Mouse (Mus musculus): ENCODE results near the gene Wipf2.

Gene Wipf2

GRCm38 (mm10) chr11:98942923-98943641, 79.6 kb downstream of the Wipf2 start:
- DNase-seq (ENCODE audit: low spot score in 2 of 2), result peak; percentile 29

- DNase-seq (ENCODE audit: low spot score in 2 of 2), result peak; percentile 16 to 31
Measured at GRCm38 (mm10) chr11:98943741-98944461, 80.5 kb downstream of the Wipf2 start.

GRCm38 (mm10) chr11:98944897-98945604, 81.6 kb downstream of the Wipf2 start:
- no peak for DNase-seq (ENCODE audit: low spot score in 2 of 2)

- no peak for DNase-seq (ENCODE audit: low spot score in 2 of 2)
Measured at GRCm38 (mm10) chr11:98945605-98945977, 82.2 kb downstream of the Wipf2 start.

GRCm38 (mm10) chr11:98947969-98948569, 84.6 kb downstream of the Wipf2 start:
- DNase-seq (ENCODE audit: low spot score in 2 of 2), result no peak

- DNase-seq (ENCODE audit: low spot score in 2 of 2), result no peak
Measured at GRCm38 (mm10) chr11:98949242-98949957, 86.0 kb downstream of the Wipf2 start.

GRCm38 (mm10) chr11:98949958-98950460, 86.6 kb downstream of the Wipf2 start:
- no peak for DNase-seq (ENCODE audit: low spot score in 2 of 2)

- DNase-seq (ENCODE audit: low spot score in 2 of 2), result no peak
Measured at GRCm38 (mm10) chr11:98950484-98950883, 87.0 kb downstream of the Wipf2 start.

GRCm38 (mm10) chr11:98951026-98951906, 87.8 kb downstream of the Wipf2 start:
- DNase-seq (ENCODE audit: low spot score in 2 of 2), result peak in 1 of 2 experiments; percentile 69

- DNase-seq (ENCODE audit: low spot score in 2 of 2), result no peak
Measured at GRCm38 (mm10) chr11:98952111-98952510, 88.7 kb downstream of the Wipf2 start.

GRCm38 (mm10) chr11:98952736-98953135, 89.3 kb downstream of the Wipf2 start:
- DNase-seq (ENCODE audit: low spot score in 2 of 2), result no peak

GRCm38 (mm10) chr11:98953361-98953760, 89.9 kb downstream of the Wipf2 start:
- DNase-seq (ENCODE audit: low spot score in 2 of 2), result no peak

GRCm38 (mm10) chr11:98953835-98954320, 90.4 kb downstream of the Wipf2 start:
- no peak for DNase-seq (ENCODE audit: low spot score in 2 of 2)

- DNase-seq (ENCODE audit: low spot score in 2 of 2), result no peak
Measured at GRCm38 (mm10) chr11:98954373-98954772, 90.9 kb downstream of the Wipf2 start.

Measured in frontal cortex, postnatal 10 days (tissue).